Mouse (Mus musculus): ENCODE measurements around the gene Pcnt.
A peak's percentile ranks its signal among the peaks of the same experiment; 100 is the strongest.

DNA sequence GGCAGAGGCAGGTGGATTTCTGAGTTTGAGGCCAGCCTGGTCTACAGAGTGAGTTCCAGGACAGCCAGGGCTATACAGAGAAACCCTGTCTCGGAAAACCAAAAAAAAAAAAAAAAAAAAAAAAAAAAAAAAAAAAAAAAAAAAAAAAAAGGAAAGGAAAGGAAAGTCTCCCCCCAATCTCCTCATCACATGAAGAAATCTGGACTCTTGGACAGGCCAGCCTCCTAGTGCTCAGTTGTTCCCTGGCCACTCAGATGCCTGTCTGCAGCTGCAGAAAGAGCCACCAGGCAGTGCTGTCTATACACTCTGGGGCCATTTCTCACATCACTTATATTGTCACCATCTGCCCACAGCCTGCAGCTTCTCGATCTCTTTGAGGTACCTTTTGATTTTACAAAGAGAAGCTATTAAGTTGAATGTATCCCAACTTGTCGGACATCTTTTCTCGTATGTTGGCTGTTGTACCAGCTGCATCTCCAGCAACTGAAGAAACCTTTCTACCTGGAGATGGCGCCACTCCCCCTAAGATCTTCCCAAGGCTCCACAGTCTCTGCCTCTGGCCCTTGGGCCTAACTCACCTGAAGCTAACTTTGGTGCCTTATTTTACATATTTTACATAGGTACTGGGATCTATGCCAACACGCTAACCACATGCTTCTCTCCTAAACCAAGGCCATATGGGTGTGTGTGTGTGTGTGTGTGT lies 116.1 kb downstream of the Pcnt start:
- TF ChIP-seq CTCF (IDR thresholded peaks at IDR 0.05; ENCODE audit: low read depth) (peak; percentile 60), EP300 (IDR thresholded peaks at IDR 0.05; ENCODE audit: low read depth) (no peak)

All from liver, postnatal 0 days (tissue).